Mouse (Mus musculus) brain, embryonic 18.5 days (tissue): ENCODE measurements around the gene Smpd2.
A peak's percentile ranks its signal among the peaks of the same experiment; 100 is the strongest.

Experiments
- DNase-seq: peaks from one replicate; pipeline ENCODE4 v3.0.0-alpha.2; 2012; ENCODE audit warnings: low read depth, low spot score

The Smpd2 gene

DNA sequence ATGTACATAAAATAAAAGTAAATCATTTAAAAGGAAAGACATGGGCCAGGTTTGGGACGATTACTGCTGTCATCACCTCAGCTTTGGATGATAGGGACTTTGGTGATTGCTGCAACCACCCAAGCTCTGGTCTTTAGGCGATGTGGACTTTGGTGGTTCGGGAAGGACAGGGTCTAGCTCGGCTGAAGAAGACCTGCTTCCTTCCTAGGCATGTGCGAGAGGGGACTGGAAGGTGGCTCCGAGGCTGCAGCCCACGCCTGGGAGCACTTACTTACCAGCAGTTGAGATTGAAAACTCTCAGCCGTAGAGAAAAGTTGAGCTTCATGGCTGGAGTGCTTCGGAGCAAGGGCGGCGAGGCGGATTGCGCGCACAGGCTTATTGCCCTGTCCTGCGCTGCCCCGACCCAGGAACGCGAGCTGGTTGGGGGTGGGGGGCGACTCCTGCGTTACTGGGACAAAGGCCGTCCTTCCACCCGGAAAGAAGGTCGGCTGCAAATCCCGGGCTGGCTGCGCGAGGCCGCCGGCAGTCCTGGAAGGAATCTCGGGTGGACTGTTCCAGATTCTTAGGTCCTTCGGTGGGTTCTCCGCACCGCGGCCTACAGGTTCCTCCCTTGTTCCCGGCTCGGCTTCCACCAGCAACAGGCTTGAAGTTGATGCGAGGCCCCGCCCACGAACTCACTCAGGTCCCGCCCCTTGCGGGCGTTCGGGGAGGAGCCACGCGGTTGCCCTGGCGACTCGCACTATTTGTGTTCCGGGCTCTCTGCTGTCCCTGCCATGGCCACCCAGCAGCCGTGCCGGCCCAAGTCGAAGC, at the start of gene Smpd2, which contains the start of gene Ppil6:
Gene Smpd2, minus strand, starts transcription at position 662 of the 810 bp plus-strand sequence.
Gene Ppil6, plus strand, starts transcription at position 732 of the 810 bp plus-strand sequence.
- DNase-seq, result peak; percentile 83

GRCm38 (mm10) chr10:41538986-41539385, 48.8 kb upstream of the Smpd2 start:
- no peak for DNase-seq

DNA sequence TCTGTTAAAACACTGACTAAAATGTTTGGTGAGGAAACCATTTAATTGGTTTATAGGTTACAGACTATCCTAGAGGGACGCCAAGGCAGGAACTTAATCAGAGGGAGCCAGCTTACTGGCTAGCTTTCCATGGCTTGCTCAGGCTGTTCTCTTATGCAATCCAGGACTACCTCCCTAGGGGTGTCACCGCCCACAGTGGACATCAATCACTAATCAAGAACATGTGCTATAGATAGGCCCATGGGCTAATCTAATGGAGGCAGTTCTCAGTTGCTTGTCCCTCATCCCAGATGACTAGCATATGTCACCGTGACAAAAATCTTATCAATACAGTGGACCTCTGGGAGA, 47.8 kb upstream of the Smpd2 start:
- no peak for DNase-seq

GRCm38 (mm10) chr10:41537226-41537982, 47.2 kb upstream of the Smpd2 start:
- no peak for DNase-seq

- no peak for DNase-seq
These were observed 46.5 kb upstream of the Smpd2 start for GRCm38 (mm10) chr10:41536714-41537113.

- no peak for DNase-seq
These were observed 45.8 kb upstream of the Smpd2 start for GRCm38 (mm10) chr10:41535991-41536390.

GRCm38 (mm10) chr10:41529972-41530371, 39.8 kb upstream of the Smpd2 start:
- no peak for DNase-seq

DNA sequence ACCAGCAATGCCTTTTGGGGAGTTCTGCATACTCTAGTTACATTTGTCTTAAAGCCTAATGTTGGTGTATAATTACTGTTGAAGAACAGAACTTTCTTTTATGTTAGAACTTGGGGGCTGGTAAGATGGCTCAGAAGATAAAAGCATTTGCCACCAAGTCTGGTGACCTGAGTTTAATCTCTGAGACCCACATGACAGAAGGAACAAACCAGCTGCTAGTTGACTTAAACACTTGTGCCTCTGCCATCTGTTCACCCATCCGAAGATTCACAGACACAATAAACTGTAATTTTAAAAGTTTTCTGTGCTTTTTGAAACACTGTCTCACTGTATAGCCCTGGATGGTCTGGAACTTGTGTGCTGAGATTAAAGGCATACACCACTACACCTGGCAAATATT, 35.5 kb upstream of the Smpd2 start:
- DNase-seq, result no peak

GRCm38 (mm10) chr10:41523386-41523785, 33.2 kb upstream of the Smpd2 start:
- DNase-seq, result no peak

GRCm38 (mm10) chr10:41520410-41520673, 30.2 kb upstream of the Smpd2 start:
- no peak for DNase-seq

GRCm38 (mm10) chr10:41519640-41520409, 29.7 kb upstream of the Smpd2 start:
- no peak for DNase-seq

- DNase-seq, result peak; percentile 83
These were observed 28.9 kb upstream of the Smpd2 start, which contains the start of gene Cd164 for GRCm38 (mm10) chr10:41518981-41519618. Cd164 (plus strand) TSS chr10:41519414.

DNA sequence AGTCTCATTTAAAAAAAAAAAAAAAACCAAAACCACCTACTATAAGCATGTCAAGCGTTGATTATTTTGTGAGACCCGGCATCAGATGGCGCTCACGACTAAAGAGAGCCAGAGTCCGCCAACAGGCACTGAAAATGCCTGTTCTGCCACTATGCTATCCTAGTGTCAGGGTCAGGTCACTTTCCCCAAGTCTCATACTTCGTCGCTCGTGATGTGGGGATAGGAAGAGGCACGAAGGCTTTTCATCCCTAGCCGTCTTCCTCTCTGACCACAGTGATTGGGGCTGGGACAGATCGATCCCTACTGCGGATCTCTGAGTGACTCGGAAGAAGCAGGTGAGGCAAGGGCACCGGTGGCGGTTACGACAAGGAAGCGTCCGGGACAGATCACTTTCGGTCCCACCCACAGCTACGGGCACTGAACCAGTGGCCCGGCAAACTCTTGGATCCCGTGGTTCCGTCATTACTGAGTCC, 28.4 kb upstream of the Smpd2 start:
- peak; percentile 49 for DNase-seq

DNA sequence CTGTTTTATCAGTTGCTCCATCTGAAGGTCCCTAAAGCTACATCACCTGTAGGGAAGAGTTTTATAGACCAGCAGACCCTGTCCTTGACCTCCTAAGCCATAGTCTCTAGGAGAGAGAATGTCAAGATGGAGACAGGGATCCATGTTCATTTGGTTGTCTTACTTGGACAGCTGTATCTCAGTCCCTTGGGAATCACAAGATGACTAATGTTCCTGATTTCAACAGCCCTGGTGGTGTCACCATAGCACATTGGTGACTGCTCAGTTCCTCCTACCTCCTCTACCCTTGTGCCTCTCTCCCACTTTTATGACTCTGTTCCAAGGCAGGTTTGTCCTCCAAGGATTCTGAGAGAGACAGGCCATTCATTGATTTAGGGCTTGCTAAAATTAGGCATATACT, 24.8 kb upstream of the Smpd2 start:
- no peak for DNase-seq

GRCm38 (mm10) chr10:41514301-41514700, 24.1 kb upstream of the Smpd2 start:
- no peak for DNase-seq

GRCm38 (mm10) chr10:41509160-41509559, 19.0 kb upstream of the Smpd2 start:
- DNase-seq, result no peak

DNA sequence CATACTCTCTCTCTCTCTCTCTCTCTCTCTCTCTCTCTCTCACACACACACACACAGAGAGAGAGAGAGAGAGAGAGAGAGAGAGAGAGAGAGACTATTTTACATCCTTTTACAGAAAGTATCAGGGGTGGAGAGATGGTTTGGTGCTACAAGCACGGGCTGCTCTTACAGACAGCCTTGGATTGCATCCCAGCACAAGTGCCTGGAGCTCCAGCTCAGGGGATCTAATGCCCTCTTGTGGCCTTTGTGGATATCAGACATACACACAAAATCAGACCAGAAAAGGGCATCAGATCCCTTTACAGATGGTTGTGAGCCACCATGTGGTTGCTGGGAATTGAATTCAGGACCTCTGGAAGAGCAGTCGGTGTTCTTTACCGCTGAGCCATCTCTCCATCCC, 15.3 kb upstream of the Smpd2 start:
- DNase-seq, result peak; percentile 69

GRCm38 (mm10) chr10:41504996-41505395, 14.8 kb upstream of the Smpd2 start:
- no peak for DNase-seq

- no peak for DNase-seq
These were observed 10.8 kb upstream of the Smpd2 start for GRCm38 (mm10) chr10:41500941-41501340.

GRCm38 (mm10) chr10:41491111-41491510, 942 bp upstream of the Smpd2 start:
- DNase-seq, result no peak

DNA sequence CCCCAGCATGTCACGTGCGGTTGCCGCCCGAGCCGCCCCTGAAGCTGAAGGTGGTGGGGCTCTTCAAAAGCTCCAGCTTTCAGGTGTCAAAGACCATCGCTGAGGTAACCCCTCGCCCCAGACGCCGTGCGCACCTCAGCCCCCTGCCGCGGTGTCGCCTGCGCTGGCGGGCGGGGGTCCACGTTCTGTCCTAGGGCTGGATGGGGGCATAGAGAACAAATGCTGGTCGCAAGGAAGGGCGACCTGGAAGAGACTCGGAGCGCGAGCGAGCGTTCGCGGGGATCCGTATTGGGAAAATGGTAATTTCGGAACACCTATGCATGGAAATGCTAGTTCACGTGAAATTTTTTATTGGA, 327 bp upstream of the Smpd2 start:
- no peak for DNase-seq

DNA sequence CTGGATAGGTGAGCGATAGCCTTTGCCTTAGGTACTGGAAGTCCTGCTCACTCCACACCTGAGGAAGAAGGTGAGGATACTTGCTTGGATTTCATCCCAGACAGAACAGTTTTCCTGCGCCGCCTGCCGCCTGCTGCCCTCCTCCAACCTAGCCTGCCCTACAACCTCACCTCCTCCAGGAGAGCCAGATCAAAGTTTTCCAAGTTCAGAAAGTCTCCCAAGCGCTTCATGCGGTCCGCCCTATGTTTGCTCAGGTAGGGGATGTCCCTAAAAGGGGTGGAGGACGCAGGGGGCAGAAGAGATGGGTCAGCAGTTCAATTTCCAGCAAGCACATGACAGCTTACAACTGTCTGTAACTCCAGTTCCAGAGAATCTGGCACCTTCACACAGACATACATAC, 875 bp downstream of the Smpd2 start:
- no peak for DNase-seq
